Mouse (Mus musculus) 416B (cell line): Measurements from ENCODE around the gene Pdcd6.

ENCODE experiments used
- DNase-seq: peaks from one replicate; pipeline ENCODE4 v3.0.0; 2011; ENCODE audit warnings: low read depth

Gene Pdcd6

DNA sequence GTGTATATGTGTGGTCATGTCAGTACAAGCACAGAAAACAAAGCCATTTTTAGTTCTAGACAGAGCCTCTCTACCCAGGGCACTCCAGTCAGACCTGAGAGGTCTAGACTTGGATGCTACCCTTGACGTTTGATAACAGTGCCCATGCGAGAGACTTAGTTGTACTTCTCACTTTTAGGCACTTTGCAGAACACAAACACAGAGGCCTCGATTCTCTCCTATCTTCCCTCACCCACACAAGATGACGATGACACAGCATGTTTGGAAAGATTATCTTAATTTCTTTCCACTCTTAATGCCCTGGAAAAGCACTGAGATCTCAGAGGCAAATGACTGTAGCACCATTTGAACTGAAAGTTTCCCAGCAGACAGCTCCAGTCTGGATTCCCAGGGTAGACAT lies 41.7 kb downstream of the Pdcd6 start:
- DNase-seq = no peak

DNA sequence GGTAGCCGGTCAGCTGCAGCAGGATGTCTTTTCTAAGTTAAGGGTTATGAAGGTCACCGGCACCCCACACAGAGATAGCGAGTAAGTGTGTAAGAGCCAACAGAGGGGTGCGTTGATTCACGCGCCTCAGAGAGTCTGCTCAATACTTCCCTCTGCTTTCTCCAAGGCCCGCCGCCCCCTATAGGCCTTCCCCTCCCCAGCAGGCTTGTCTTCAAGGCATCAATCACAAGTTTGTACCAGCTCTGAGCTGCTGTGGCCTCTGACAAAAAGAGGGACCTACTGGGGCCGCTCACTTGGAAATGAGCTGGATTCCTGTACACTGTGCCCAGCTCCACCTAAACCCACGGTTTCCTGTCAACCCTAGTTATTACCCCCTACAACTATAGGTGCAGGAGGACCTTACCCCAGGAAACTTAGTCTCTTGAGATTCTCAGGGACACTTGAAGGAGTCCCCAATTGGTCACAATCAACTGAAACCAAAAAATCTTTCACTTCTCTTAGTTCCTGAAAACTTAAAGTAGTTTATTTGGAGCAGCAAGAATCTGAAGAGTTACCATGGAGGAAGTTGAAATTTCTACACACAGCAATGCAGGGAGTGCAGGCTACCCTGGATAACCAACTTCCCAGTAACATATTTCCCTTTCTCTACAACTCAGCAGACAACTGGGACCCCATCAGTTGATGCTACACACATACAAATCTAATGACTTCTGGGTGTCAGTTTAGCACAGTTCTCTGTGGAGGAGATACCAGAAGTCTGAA lies 57.0 kb downstream of the Pdcd6 start:
- DNase-seq = no peak

DNA sequence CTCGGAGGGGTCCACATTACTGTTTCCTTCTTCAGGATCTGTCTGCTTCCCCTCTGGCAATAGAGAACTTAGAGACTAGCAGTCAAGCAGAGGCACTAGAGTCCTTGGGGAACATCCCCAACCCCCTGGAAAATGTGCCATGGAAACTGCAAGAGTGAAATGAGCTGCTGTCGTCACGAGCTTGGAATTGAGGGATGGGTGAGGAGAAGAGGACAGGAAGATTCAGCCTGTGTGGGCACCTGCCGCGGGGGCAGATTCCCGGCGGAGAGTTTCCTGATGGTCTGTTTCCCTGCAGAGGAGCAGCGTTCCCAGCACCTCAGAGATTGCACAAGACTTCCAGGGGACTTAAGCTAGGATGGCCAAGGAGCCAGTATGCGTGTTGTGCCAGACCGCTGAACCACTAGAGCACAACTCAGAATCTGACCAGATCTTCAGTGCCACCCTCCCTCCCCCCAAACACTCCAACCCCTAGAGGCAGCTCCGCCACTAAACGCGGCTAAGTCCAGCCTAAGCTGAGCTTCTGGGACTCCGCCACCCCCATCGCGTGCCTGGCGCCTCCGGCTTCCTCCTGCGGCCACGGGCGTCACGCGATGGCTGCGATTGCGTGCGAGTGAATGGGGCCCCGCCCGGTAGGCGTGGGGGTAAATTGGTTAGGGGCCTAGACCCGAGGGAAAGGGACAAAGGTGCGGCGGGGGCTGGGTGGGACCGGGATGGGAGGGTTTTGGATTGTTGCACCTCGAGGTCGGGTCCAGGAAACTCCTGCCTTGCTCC lies 57.7 kb downstream of the Pdcd6 start:
- no peak for DNase-seq
